ENCODE assay signal across 9 mouse cellular contexts in genomic region chr3:94479564-94479963, GRCm38 (mm10). TPM values are rescaled to one million over a fixed set of nuclear protein-coding genes. Genes with fewer than 3 reads are reported as not detected.
DNase-seq lines count a peak whose midpoint lies in the region; ATAC-seq and TF ChIP-seq lines count a peak whose summit lies in the region.
"Had no signal": no experiment of that assay in that cellular context is flagged by ENCODE, and none has a peak within 500 bp of the region (broad histone marks: within the 10 kb centered on the region; RNA-seq: fewer than 3 reads in every experiment).

No protein-coding gene starts in this region.

- peaks cover 37% of the 10 kb centered on the region for H3K27me3 ChIP-seq in heart, embryonic 13.5 days (replicated peaks)
- no peaks in the 10 kb centered on the region for H3K27me3 ChIP-seq in forebrain, embryonic 16.5 days (replicated peaks; ENCODE audit: control insufficient read depth, insufficient read depth, low read length)
- H3K27me3 ChIP-seq in midbrain, embryonic 10.5 days (ENCODE audit: low read depth, poor library complexity, severe bottlenecking), result peaks cover 39% of the 10 kb centered on the region
- H3K27me3 ChIP-seq: CH12.LX had no signal

- H3K9me3 ChIP-seq in heart, embryonic 13.5 days, result no peaks in the 10 kb centered on the region
- no peaks in the 10 kb centered on the region for H3K9me3 ChIP-seq in ES-E14 (ENCODE audit: control insufficient read depth, insufficient read depth, low read depth, low read length)
- H3K9me3 ChIP-seq in forebrain, embryonic 16.5 days (ENCODE audit: control insufficient read depth, low read length), result no peaks in the 10 kb centered on the region
- no peaks in the 10 kb centered on the region for H3K9me3 ChIP-seq in midbrain, embryonic 10.5 days (replicated peaks)

- H3K4me1 ChIP-seq in heart, embryonic 13.5 days, result peaks cover 32% of the 10 kb centered on the region
- H3K4me1 ChIP-seq in ES-E14 (ENCODE audit: control insufficient read depth in 2 of 2, insufficient read depth in 2 of 2, low read length in 2 of 2, poor library complexity in 1 of 2), result peaks cover 2 to 11% of the 10 kb centered on the region in 2 experiments; a peak in 1 of 4 replicates
- peaks cover 65% of the 10 kb centered on the region for H3K4me1 ChIP-seq in forebrain, embryonic 16.5 days (replicated peaks; ENCODE audit: control insufficient read depth, insufficient read depth, low read length)
- peaks cover 90% of the 10 kb centered on the region for H3K4me1 ChIP-seq in midbrain, embryonic 10.5 days

- no peak overlapping the region for H3K9ac ChIP-seq in heart, embryonic 13.5 days
- H3K9ac ChIP-seq in ES-E14 (ENCODE audit: insufficient read depth, low read depth, low read length, poor library complexity, severe bottlenecking), result no peak overlapping the region
- H3K9ac ChIP-seq in forebrain, embryonic 16.5 days (replicated peaks; ENCODE audit: low read depth, low read length), result peak overlapping the region; percentile 97

- DNase-seq in heart, adult 18-20 months, result no peak
- no peak for DNase-seq in ES-E14 (ENCODE audit: low read depth, low spot score)
- DNase-seq in midbrain, embryonic 10.5 days (ENCODE audit: low spot score), result peak; percentile 40
- DNase-seq in layer of hippocampus, postnatal 25 days (ENCODE audit: extremely low spot score in 1 of 2, low spot score in 1 of 2), result no peak
- DNase-seq in right cerebral cortex, adult 2 months (ENCODE audit: low spot score in 2 of 2), result no peak

- no peak for ATAC-seq in heart, embryonic 13.5 days (ENCODE audit: extremely low read depth, insufficient number of reproducible peaks, low FRiP score, low TSS enrichment)
- ATAC-seq in forebrain, embryonic 16.5 days, result no peak
- no peak for ATAC-seq in cerebellum, adult (ENCODE audit: insufficient number of reproducible peaks, low FRiP score, low TSS enrichment)

- in situ Hi-C loops in ES-E14 (cut with MboI; ENCODE audit: low sequenced_read_pairs in 2 of 2, unreplicated experiment in 2 of 2), result no loop called here

- H3K36me3 ChIP-seq in heart, embryonic 13.5 days, result no peaks in the 10 kb centered on the region
- no peaks in the 10 kb centered on the region for H3K36me3 ChIP-seq in ES-E14 (ENCODE audit: control insufficient read depth, insufficient read depth, low read length, poor library complexity, severe bottlenecking)
- H3K36me3 ChIP-seq in forebrain, embryonic 16.5 days (ENCODE audit: control insufficient read depth, insufficient read depth), result peaks cover 10% of the 10 kb centered on the region
- H3K36me3 ChIP-seq in midbrain, embryonic 10.5 days, result peaks cover 24% of the 10 kb centered on the region

- no peak overlapping the region for H3K27ac ChIP-seq in heart, embryonic 13.5 days (replicated peaks)
- no peak overlapping the region for H3K27ac ChIP-seq in ES-E14 (ENCODE audit: insufficient read depth, low read depth, low read length, poor library complexity, severe bottlenecking)
- H3K27ac ChIP-seq in forebrain, embryonic 16.5 days (ENCODE audit: low read length), result no peak overlapping the region; the same call in 1 of the 2 replicates
- H3K27ac ChIP-seq in midbrain, embryonic 10.5 days (replicated peaks), result peak overlapping the region; percentile 92

- H3K4me3 ChIP-seq in heart, embryonic 13.5 days, result peak overlapping the region; percentile 38
- H3K4me3 ChIP-seq in ES-E14 (ENCODE audit: insufficient read depth in 1 of 2, low read depth in 1 of 2, low read length in 2 of 2, poor library complexity in 1 of 2, severe bottlenecking in 1 of 2), result peak overlapping the region; percentile 41 to 70; a peak in 3 of 4 replicates
- peak overlapping the region; percentile 75 for H3K4me3 ChIP-seq in forebrain, embryonic 16.5 days (replicated peaks; ENCODE audit: low read length)
- H3K4me3 ChIP-seq in midbrain, embryonic 10.5 days, result peak overlapping the region; percentile 68

- 3% methylated on average over 11 of the region's 11 CpGs for WGBS in heart, embryonic 13.5 days
- WGBS in forebrain, embryonic 16.5 days, result 21% methylated on average over 11 of the region's 11 CpGs
- WGBS in midbrain, embryonic 10.5 days, result 4% methylated on average over 11 of the region's 11 CpGs

- H3K4me2 ChIP-seq in heart, embryonic 13.5 days, result peak overlapping the region; percentile 64
- H3K4me2 ChIP-seq in forebrain, embryonic 16.5 days (ENCODE audit: low read length), result peak overlapping the region; percentile 89

TF ChIP-seq in ES-E14, 5 proteins besides CTCF, POLR2A, EP300 and RAD21:
- no peak for TF ChIP-seq ZC3H11A (IDR thresholded peaks at IDR 0.05; ENCODE audit: borderline replicate concordance, low read depth, low read length)
- TF ChIP-seq ZNF384 (IDR thresholded peaks at IDR 0.05; ENCODE audit: low read depth, low read length), result no peak
- TF ChIP-seq CHD2 (IDR thresholded peaks at IDR 0.05; ENCODE audit: low read depth, low read length), result no peak
- TF ChIP-seq MAFK (IDR thresholded peaks at IDR 0.05; ENCODE audit: insufficient read depth, low read depth, low read length), result no peak
- TF ChIP-seq HCFC1 (IDR thresholded peaks at IDR 0.05; ENCODE audit: borderline replicate concordance, insufficient read depth, low read length), result no peak

RNA-seq across cellular contexts. Expression of gene Riiad1, which starts 0.6 kb away (rescaled TPM):
- 4.0 and 4.4 TPM in 2 replicates for polyA plus RNA-seq in heart, embryonic 13.5 days (2015; fragmentation: Nextera tagmentation; extraction: Ambion mirVana)
- total RNA-seq in heart, adult 18-20 months (2021), result 1 to 10 TPM; 1.8 to 2.2 TPM
- not detected in 2 replicates for total RNA-seq in ES-E14 (2012; rRNA removed)
- 10.6 and 11.7 TPM in 2 replicates for polyA plus RNA-seq in forebrain, embryonic 16.5 days (2015; fragmentation: Nextera tagmentation; extraction: Ambion mirVana)
- polyA plus RNA-seq in midbrain, embryonic 10.5 days (2016; fragmentation: Nextera tagmentation; extraction: Ambion mirVana), result 8.4 and 12.5 TPM in 2 replicates
- total RNA-seq in layer of hippocampus, postnatal 25 days (2021), result 1 to 10 TPM; 5.8 to 6.9 TPM
- total RNA-seq: CH12.LX had no signal

RNA-seq across cellular contexts. Expression of gene Celf3, which starts 1.5 kb away (rescaled TPM):
- 1.5 and 1.6 TPM in 2 replicates for polyA plus RNA-seq in heart, embryonic 13.5 days (2015; fragmentation: Nextera tagmentation; extraction: Ambion mirVana)
- total RNA-seq in heart, adult 18-20 months (2021), result not detected
- total RNA-seq in ES-E14 (2012; rRNA removed), result 0.27 and 0.42 TPM in 2 replicates
- 295 and 358 TPM in 2 replicates for polyA plus RNA-seq in forebrain, embryonic 16.5 days (2015; fragmentation: Nextera tagmentation; extraction: Ambion mirVana)
- 69.0 and 128 TPM in 2 replicates for polyA plus RNA-seq in midbrain, embryonic 10.5 days (2016; fragmentation: Nextera tagmentation; extraction: Ambion mirVana)
- 100 to 1,000 TPM; 165 to 198 TPM for total RNA-seq in layer of hippocampus, postnatal 25 days (2021)

RNA-seq across cellular contexts. Expression of gene Oaz3, which starts 35.8 kb away (rescaled TPM):
- polyA plus RNA-seq in heart, embryonic 13.5 days (2015; fragmentation: Nextera tagmentation; extraction: Ambion mirVana), result 0.27 and 0.38 TPM in 2 replicates
- not detected for total RNA-seq in heart, adult 18-20 months (2021)
- 0.36 and 0.48 TPM in 2 replicates for total RNA-seq in ES-E14 (2012; rRNA removed)
- polyA plus RNA-seq in forebrain, embryonic 16.5 days (2015; fragmentation: Nextera tagmentation; extraction: Ambion mirVana), result 0.56 and 2.2 TPM in 2 replicates
- 0.58 and 0.65 TPM in 2 replicates for polyA plus RNA-seq in midbrain, embryonic 10.5 days (2016; fragmentation: Nextera tagmentation; extraction: Ambion mirVana)
- not detected for total RNA-seq in layer of hippocampus, postnatal 25 days (2021)

RNA-seq across cellular contexts. Expression of gene Mrpl9, which starts 36.4 kb away (rescaled TPM):
- 59.8 and 62.9 TPM in 2 replicates for polyA plus RNA-seq in heart, embryonic 13.5 days (2015; fragmentation: Nextera tagmentation; extraction: Ambion mirVana)
- total RNA-seq in heart, adult 18-20 months (2021), result 10 to 100 TPM; 66.2 to 74.9 TPM
- total RNA-seq in ES-E14 (2012; rRNA removed), result 39.0 and 53.0 TPM in 2 replicates
- polyA plus RNA-seq in forebrain, embryonic 16.5 days (2015; fragmentation: Nextera tagmentation; extraction: Ambion mirVana), result 58.8 and 62.1 TPM in 2 replicates
- polyA plus RNA-seq in midbrain, embryonic 10.5 days (2016; fragmentation: Nextera tagmentation; extraction: Ambion mirVana), result 71.7 and 72.9 TPM in 2 replicates
- 10 to 100 TPM; 42.1 to 46.8 TPM for total RNA-seq in layer of hippocampus, postnatal 25 days (2021)

Comparison
In these comparisons a context has a peak if more than half of its experiments do, and no peak if none do; other contexts are left out.
1. RNA of gene Celf3, which starts 1.5 kb away (total RNA-seq): 165 to 198 TPM in layer of hippocampus, postnatal 25 days; 0.27 to 0.42 TPM in ES-E14 and not detected in heart, adult 18-20 months; every median in the first group is over 100 times any median in the second.
2. Peak in every context shown above with its lines, with median percentiles within 50 percentile points of each other: H3K4me3 ChIP-seq.